Mouse (Mus musculus) limb, embryonic 11.5 days (tissue): ENCODE measurements at regions not wholly inside any gene's neighbourhood (a gene's known extent, or its start where the extent isn't known, plus 50 kb on each side); places are given as distances from the start of the nearest gene placed in this dataset.

Experiments
- ATAC-seq: fragments of 200-750 bp; cut with Nextera tagmentation; 2 replicates; pipeline ENCODE4 v1.8.0; 2017; ENCODE audit warnings: low read depth; ENCODE audit not compliant: insufficient number of reproducible peaks, low FRiP score, low TSS enrichment
- DNase-seq: peaks from one replicate; pipeline ENCODE4 v3.0.0-alpha.2; 2015; ENCODE audit warnings: low spot score
- H3K27ac ChIP-seq: fragments of 300-500 bp; sonication (generic); replicated peaks from 2 replicates; pipeline ENCODE4 v1.5.1; 2014; ENCODE audit warnings: low read depth, mild to moderate bottlenecking, low read length
- H3K27me3 ChIP-seq: fragments of 300-500 bp; sonication (generic); 2 replicates; pipeline ENCODE4 v1.6.1; 2014; ENCODE audit warnings: mild to moderate bottlenecking, low read length, mixed read lengths; ENCODE audit not compliant: control insufficient read depth, insufficient read depth
- H3K36me3 ChIP-seq: fragments of 300-500 bp; sonication (generic); 2 replicates; pipeline ENCODE4 v1.6.1; 2014; ENCODE audit warnings: mild to moderate bottlenecking, low read length, moderate library complexity, mixed read lengths; ENCODE audit not compliant: control insufficient read depth, insufficient read depth
- H3K4me1 ChIP-seq: fragments of 300-500 bp; sonication (generic); 2 replicates; pipeline ENCODE4 v1.6.1; 2014; ENCODE audit warnings: low read length, mixed read lengths; ENCODE audit not compliant: control insufficient read depth, insufficient read depth
- H3K4me2 ChIP-seq: fragments of 300-500 bp; sonication (generic); 2 replicates; pipeline ENCODE4 v1.6.1; 2014; ENCODE audit warnings: low read depth, mild to moderate bottlenecking, moderate library complexity; ENCODE audit not compliant: severe bottlenecking
- H3K4me3 ChIP-seq: fragments of 300-500 bp; sonication (generic); 2 replicates; pipeline ENCODE4 v1.5.1; 2014; ENCODE audit warnings: low read depth, low read length
- H3K9ac ChIP-seq: fragments of 300-500 bp; sonication (generic); 2 replicates; pipeline ENCODE4 v1.6.1; 2014; ENCODE audit warnings: mild to moderate bottlenecking, low read length
- H3K9me3 ChIP-seq: fragments of 300-500 bp; sonication (generic); 2 replicates; pipeline ENCODE4 v1.6.1; 2016; ENCODE audit warnings: low read length; ENCODE audit not compliant: control insufficient read depth
- WGBS: fragments of 180-500 bp; shearing (Covaris S2); extraction: QIAGEN DNeasy Blood & Tissue Kit; methylation state at CpG from one replicate; pipeline ENCODE4 v1.1.7; 2014; 5-methylcytosine and 5-hydroxymethylcytosine counted together

DNA sequence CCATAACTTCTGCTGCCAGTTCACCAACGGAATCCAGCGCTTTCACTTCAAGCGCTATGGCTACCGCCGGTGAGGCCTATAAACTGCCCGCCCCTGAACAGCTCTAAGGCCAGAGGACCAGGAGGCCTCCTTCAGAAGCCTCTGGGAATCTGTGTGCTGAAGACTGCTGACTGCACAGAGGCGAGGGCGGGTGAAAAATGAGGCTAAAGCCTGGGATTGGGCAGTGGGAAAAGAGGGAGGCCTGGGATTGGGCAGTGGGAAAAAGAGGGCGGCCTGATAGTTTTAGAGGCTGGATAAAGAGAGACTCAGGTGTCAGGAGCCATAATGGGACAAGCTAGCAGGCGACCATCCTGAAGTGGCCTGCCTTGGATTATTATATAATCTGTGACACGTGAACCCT is 80.8 kb downstream of the Plekhb2 start:
- no peak overlapping the region for H3K27ac ChIP-seq
- peaks cover 13% of the 10 kb centered on the region; the same call in 1 of the 2 replicates for H3K9me3 ChIP-seq
- ATAC-seq (no peak), DNase-seq (no peak)
- no peak overlapping the region for H3K9ac ChIP-seq
- H3K4me3 ChIP-seq: no peak overlapping the region
- 90% methylated on average over 11 of the region's 11 CpGs for WGBS
- H3K4me1 ChIP-seq: no peaks in the 10 kb centered on the region
- H3K27me3 ChIP-seq: no peaks in the 10 kb centered on the region
- no peak overlapping the region for H3K4me2 ChIP-seq
- no peaks in the 10 kb centered on the region for H3K36me3 ChIP-seq

DNA sequence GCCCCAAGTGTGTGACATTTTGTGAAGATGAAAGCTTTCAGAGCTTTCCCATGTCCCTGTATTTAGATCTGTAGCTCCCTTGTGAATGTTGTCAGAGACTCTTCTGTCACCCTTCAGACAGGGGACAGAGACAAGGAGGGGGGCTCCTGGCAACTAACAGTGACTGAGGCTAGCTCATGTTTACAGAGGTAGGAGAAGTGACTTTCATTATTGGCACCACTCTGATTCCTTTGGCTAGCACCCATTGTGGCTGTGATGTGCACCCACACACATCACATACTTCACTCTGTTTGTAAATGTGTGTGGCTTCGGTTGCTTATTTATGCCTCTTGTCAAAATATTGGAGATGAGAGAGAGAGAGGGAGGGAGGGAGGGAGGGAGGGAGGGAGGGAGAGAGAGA is 93.4 kb downstream of the Plekhb2 start:
- H3K27ac ChIP-seq: no peak overlapping the region
- no peak for ATAC-seq
- H3K4me2 ChIP-seq: no peak overlapping the region
- WGBS: 73% methylated on average over 1 of the region's 1 CpGs
- no peaks in the 10 kb centered on the region for H3K36me3 ChIP-seq
- no peak for DNase-seq
- no peaks in the 10 kb centered on the region for H3K9me3 ChIP-seq
- H3K4me1 ChIP-seq: no peaks in the 10 kb centered on the region
- no peak overlapping the region for H3K9ac ChIP-seq
- H3K27me3 ChIP-seq: no peaks in the 10 kb centered on the region
- no peak overlapping the region for H3K4me3 ChIP-seq

DNA sequence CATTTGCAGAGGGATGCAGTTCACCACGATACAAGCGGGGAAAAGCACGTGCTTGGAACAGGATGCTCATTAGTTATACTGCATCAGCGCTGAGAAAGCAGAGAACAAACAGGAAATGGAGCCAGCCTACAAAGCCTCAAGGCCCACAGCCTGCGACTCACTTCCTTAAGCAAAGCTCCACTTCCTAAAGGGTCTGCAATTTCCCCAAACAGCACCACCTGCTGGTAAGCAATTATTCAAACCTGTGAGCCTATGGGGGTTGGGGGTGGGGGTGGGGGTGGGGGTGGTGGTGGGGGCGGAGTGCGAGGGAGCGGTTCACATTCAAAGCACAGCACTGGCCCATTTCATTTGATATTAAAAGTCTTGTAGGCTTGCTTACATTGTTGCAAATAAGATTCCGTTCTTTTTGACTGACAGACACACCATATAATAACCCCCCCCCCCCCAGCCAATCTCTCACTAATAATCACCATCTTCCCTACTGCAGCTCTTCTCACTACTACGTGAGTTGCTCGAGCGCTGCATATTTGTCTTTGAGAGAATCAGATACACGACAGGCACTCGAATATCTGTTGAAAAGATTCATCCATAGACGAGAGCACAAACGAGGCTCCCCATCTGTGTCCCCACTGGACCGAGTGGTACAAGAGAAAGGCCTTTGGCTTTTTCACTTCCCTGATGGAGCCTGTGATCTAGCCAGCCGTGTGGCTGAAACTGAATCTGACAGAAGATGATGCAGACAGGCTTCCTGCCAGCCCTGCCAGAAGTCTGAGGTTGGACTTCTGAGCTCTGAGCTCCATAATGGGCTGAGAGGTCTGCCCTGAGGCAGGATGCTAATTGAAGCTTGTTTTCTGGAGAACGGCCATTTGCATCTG is 112.1 kb downstream of the Plekhb2 start:
- no peak for ATAC-seq
- 76% methylated on average over 19 of the region's 19 CpGs for WGBS
- H3K4me3 ChIP-seq: no peak overlapping the region

GRCm38 (mm10) chr1:34962508-34962885 is 112.7 kb downstream of the Plekhb2 start:
- Histone ChIP-seq H3K4me1 (no peaks in the 10 kb centered on the region), H3K36me3 (no peaks in the 10 kb centered on the region), H3K4me3 (no peak overlapping the region), H3K9ac (no peak overlapping the region), H3K9me3 (no peaks in the 10 kb centered on the region), H3K27me3 (no peaks in the 10 kb centered on the region), H3K27ac (no peak overlapping the region), H3K4me2 (no peak overlapping the region)
- no peak for ATAC-seq
- WGBS: 71% methylated on average over 6 of the region's 6 CpGs
- DNase-seq: no peak

More for the DNA sequence above, 112.1 kb downstream of the Plekhb2 start:
- Histone ChIP-seq H3K27ac (no peak overlapping the region), H3K36me3 (no peaks in the 10 kb centered on the region), H3K27me3 (no peaks in the 10 kb centered on the region), H3K4me2 (no peak overlapping the region), H3K4me1 (no peaks in the 10 kb centered on the region), H3K9ac (no peak overlapping the region), H3K9me3 (no peaks in the 10 kb centered on the region)
- no peak for DNase-seq

GRCm38 (mm10) chr1:34974801-34975200 is 125.0 kb downstream of the Plekhb2 start:
- H3K4me2 ChIP-seq: no peak overlapping the region
- ATAC-seq (no peak), DNase-seq (no peak)
- WGBS: 89% methylated on average over 6 of the region's 6 CpGs
- H3K4me3 ChIP-seq: no peak overlapping the region
- H3K27ac ChIP-seq: no peak overlapping the region
- no peaks in the 10 kb centered on the region; the same call in 1 of the 2 replicates for H3K9me3 ChIP-seq
- no peaks in the 10 kb centered on the region for H3K27me3 ChIP-seq
- no peak overlapping the region for H3K9ac ChIP-seq
- H3K36me3 ChIP-seq: no peaks in the 10 kb centered on the region
- H3K4me1 ChIP-seq: no peaks in the 10 kb centered on the region

DNA sequence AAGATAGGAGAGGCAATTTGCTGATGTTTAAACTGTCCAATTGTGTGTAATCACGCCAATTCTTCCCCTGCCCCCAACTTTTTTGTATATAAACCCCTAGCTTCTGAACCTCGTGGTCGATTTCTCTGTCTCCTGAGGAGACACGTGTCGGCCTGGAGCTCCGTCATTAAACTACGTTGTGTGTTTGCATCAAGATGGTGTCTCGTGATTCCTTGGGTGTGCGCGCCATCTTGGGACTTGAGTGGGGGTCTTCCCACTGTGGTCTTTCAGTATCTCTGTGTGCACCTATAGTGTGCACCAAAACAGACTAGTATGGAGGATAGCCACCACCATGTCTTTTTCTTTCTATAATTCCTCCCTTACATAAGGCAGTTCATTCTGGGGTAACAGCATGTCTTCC is 128.4 kb downstream of the Plekhb2 start:
- Histone ChIP-seq H3K27me3 (no peaks in the 10 kb centered on the region), H3K4me2 (no peak overlapping the region), H3K9ac (no peak overlapping the region), H3K9me3 (no peaks in the 10 kb centered on the region; the same call in 1 of the 2 replicates), H3K4me1 (no peaks in the 10 kb centered on the region), H3K4me3 (no peak overlapping the region), H3K36me3 (no peaks in the 10 kb centered on the region), H3K27ac (no peak overlapping the region)
- WGBS: 92% methylated on average over 10 of the region's 10 CpGs
- ATAC-seq (no peak), DNase-seq (no peak)

DNA sequence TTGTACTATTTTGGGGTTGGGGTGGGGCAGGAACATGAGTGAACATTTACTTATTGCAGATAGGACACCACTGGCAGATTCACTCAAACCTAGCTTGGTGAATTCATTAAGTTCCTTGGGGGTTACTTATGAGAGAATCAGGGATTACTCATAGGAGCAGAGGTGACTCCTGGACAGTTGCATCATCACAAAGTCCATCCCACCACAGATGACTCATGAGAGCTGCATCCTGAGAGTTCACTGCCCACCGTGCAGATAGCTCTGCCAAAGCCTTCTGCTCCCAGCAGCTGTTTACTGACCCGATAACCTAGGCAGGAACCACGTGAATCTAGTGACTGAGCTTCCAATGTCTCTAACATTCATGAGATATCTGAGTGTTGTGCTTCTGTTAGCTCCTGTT is 129.6 kb downstream of the Plekhb2 start:
- no peak for DNase-seq
- no peaks in the 10 kb centered on the region for H3K4me1 ChIP-seq

DNA sequence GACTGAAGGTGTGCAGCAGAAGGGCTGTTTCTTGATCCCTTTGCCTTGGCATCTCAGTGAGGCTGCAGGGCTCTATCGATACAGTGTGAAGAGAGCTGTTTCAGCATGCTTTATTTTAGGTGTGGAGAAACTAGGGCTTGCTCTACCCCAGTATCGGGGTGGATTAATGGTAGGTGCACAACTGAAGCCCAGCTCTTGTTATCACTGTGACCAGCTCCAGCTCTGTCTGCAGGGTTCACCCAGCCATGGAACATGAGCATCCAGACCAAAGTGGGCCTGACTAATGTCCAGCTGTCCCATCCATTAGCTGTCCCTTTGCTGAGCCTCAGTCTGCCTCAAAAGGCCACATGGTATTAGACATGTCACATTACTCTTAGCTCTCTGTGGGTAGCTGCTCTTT is 132.2 kb downstream of the Plekhb2 start:
- 77% methylated on average over 2 of the region's 2 CpGs for WGBS
- Histone ChIP-seq H3K9me3 (no peaks in the 10 kb centered on the region; the same call in 1 of the 2 replicates), H3K9ac (no peak overlapping the region), H3K27me3 (no peaks in the 10 kb centered on the region), H3K4me3 (no peak overlapping the region), H3K27ac (no peak overlapping the region), H3K4me1 (no peaks in the 10 kb centered on the region), H3K36me3 (no peaks in the 10 kb centered on the region), H3K4me2 (no peak overlapping the region)
- DNase-seq: no peak
- no peak for ATAC-seq

More for the DNA sequence above, 129.6 kb downstream of the Plekhb2 start:
- ATAC-seq: no peak
- H3K9me3 ChIP-seq: no peaks in the 10 kb centered on the region; the same call in 1 of the 2 replicates
- H3K4me2 ChIP-seq: no peak overlapping the region
- H3K9ac ChIP-seq: no peak overlapping the region
- H3K4me3 ChIP-seq: no peak overlapping the region
- H3K27ac ChIP-seq: no peak overlapping the region
- 73% methylated on average over 3 of the region's 3 CpGs for WGBS
- no peaks in the 10 kb centered on the region for H3K27me3 ChIP-seq
- no peaks in the 10 kb centered on the region for H3K36me3 ChIP-seq
